Mouse (Mus musculus) CH12.LX (cell line): Measurements from ENCODE around the gene Nenf. TPM values are rescaled to one million over a fixed set of nuclear protein-coding genes. Genes with fewer than 3 reads are reported as not detected.
A peak's percentile ranks its signal among the peaks of the same experiment; 100 is the strongest.

Source experiments
- DNase-seq: peaks from one replicate; pipeline ENCODE4 v3.0.0-alpha.2; 2013; ENCODE audit errors: extremely low read depth
- H3K27ac ChIP-seq: 2 replicates; pipeline ENCODE4 v1.5.1; 2012; ENCODE audit warnings: low read depth, mild to moderate bottlenecking, control low read depth, moderate library complexity; ENCODE audit not compliant: insufficient read depth
- H3K27me3 ChIP-seq: replicated peaks from 2 replicates; pipeline ENCODE3; 2012; ENCODE audit warnings: inconsistent platforms
- H3K36me3 ChIP-seq, 2 experiments: replicated peaks in 1 of 2; 2 replicates each; pipeline versions ENCODE3 to v1.6.1; 2012; ENCODE audit warnings: inconsistent platforms in 1 of 2, low read length in 1 of 2, mild to moderate bottlenecking in 1 of 2, mixed read lengths in 1 of 2, moderate library complexity in 1 of 2; ENCODE audit not compliant: control insufficient read depth in 1 of 2, insufficient read depth in 1 of 2
- H3K4me1 ChIP-seq, 2 experiments: 2 replicates each; pipeline ENCODE4 v1.6.1; 2012; ENCODE audit warnings: inconsistent platforms in 1 of 2, moderate library complexity in 1 of 2; ENCODE audit not compliant: insufficient read depth in 2 of 2, control insufficient read depth in 1 of 2
- H3K4me2 ChIP-seq: 2 replicates; pipeline ENCODE4 v1.6.1; 2012; ENCODE audit warnings: low read depth, mild to moderate bottlenecking, control low read depth; ENCODE audit not compliant: poor library complexity, insufficient read depth, severe bottlenecking
- H3K4me3 ChIP-seq, 3 experiments: fragments of 150-350 bp in 1 of 3; sonication (generic) in 1 of 3; replicated peaks in 1 of 3; 2 replicates each; pipeline versions ENCODE3 to v1.5.1; 2011 to 2012; ENCODE audit warnings: low read depth in 2 of 3, low read length in 2 of 3, mild to moderate bottlenecking in 2 of 3, moderate library complexity in 2 of 3, control low read depth in 1 of 3, improper control_type of control experiment in 1 of 3, inconsistent platforms in 1 of 3, mixed read lengths in 1 of 3; ENCODE audit not compliant: poor library complexity in 1 of 3
- H3K79me2 ChIP-seq: replicated peaks from 2 replicates; pipeline ENCODE4 v1.6.1; 2012; ENCODE audit warnings: mild to moderate bottlenecking, moderate library complexity; ENCODE audit not compliant: control insufficient read depth, poor library complexity, insufficient read depth, severe bottlenecking; ENCODE audit errors: extremely low read depth
- H3K9ac ChIP-seq: 2 replicates; pipeline ENCODE4 v1.6.1; 2012; ENCODE audit warnings: low read depth, mild to moderate bottlenecking, control low read depth, moderate library complexity; ENCODE audit not compliant: insufficient read depth
- H3K9me3 ChIP-seq: replicated peaks from 2 replicates; pipeline ENCODE3; 2012; ENCODE audit warnings: low read length, inconsistent platforms, mixed read lengths
- BHLHE40 ChIP-seq: IDR thresholded peaks from 2 replicates; pipeline ENCODE4 v1.6.1; 2011; ENCODE audit warnings: mild to moderate bottlenecking, low read depth, low read length, improper control_type of control experiment
- EP300 ChIP-seq: IDR thresholded peaks from 2 replicates; pipeline ENCODE4 v1.6.1; 2011; ENCODE audit warnings: low read length, improper control_type of control experiment
- ETS1 ChIP-seq: conservative IDR thresholded peaks from 2 replicates; pipeline ENCODE4 v1.6.1; 2012; ENCODE audit warnings: low read depth, mild to moderate bottlenecking, inconsistent platforms, low read length, improper control_type of control experiment, moderate library complexity
- GABPA ChIP-seq: IDR thresholded peaks from 2 replicates; pipeline ENCODE4 v1.6.1; 2012; ENCODE audit warnings: low read depth, low read length, improper control_type of control experiment, inconsistent platforms; ENCODE audit not compliant: insufficient replicate concordance
- HCFC1 ChIP-seq: IDR thresholded peaks from 2 replicates; pipeline ENCODE4 v1.6.1; 2012; ENCODE audit warnings: low read depth, mild to moderate bottlenecking, inconsistent platforms, low read length, improper control_type of control experiment
- IRF4 ChIP-seq: IDR thresholded peaks from 2 replicates; pipeline ENCODE4 v1.6.1; 2014; ENCODE audit warnings: low read depth, mild to moderate bottlenecking, inconsistent platforms, low read length, improper control_type of control experiment
- JUN ChIP-seq: IDR thresholded peaks from 2 replicates; pipeline ENCODE4 v1.6.1; 2011; ENCODE audit warnings: low read depth, mild to moderate bottlenecking, low read length, improper control_type of control experiment, moderate library complexity; ENCODE audit not compliant: insufficient read depth
- JUND ChIP-seq: conservative IDR thresholded peaks from 2 replicates; pipeline ENCODE4 v1.6.1; 2011; ENCODE audit warnings: low read depth, low read length, improper control_type of control experiment
- MAFK ChIP-seq: IDR thresholded peaks from 2 replicates; pipeline ENCODE4 v1.6.1; 2011; ENCODE audit warnings: low read length, improper control_type of control experiment; ENCODE audit not compliant: insufficient replicate concordance
- MAZ ChIP-seq: IDR thresholded peaks from 2 replicates; pipeline ENCODE4 v1.6.1; 2012; ENCODE audit warnings: low read depth, mild to moderate bottlenecking, inconsistent platforms, low read length, improper control_type of control experiment, moderate library complexity
- MYC ChIP-seq: IDR thresholded peaks from 2 replicates; pipeline ENCODE4 v1.6.1; 2011; ENCODE audit warnings: low read depth, mild to moderate bottlenecking, improper control_type of control experiment, low read length
- POLR2AphosphoS2 ChIP-seq: IDR thresholded peaks from 2 replicates; pipeline ENCODE4 v1.6.1; 2011; ENCODE audit warnings: low read depth, low read length, improper control_type of control experiment
- TBP ChIP-seq: conservative IDR thresholded peaks from 2 replicates; pipeline ENCODE4 v1.6.1; 2011; ENCODE audit warnings: low read depth, low read length, improper control_type of control experiment
- TCF12 ChIP-seq: IDR thresholded peaks from 2 replicates; pipeline ENCODE4 v1.6.1; 2014; ENCODE audit warnings: low read depth, mild to moderate bottlenecking, inconsistent platforms, low read length, improper control_type of control experiment
- UBTF ChIP-seq: IDR thresholded peaks from 2 replicates; pipeline ENCODE4 v1.6.1; 2012; ENCODE audit warnings: low read depth, mild to moderate bottlenecking, inconsistent platforms, low read length, improper control_type of control experiment, moderate library complexity
- USF1 ChIP-seq: IDR thresholded peaks from 2 replicates; pipeline ENCODE4 v1.6.1; 2014; ENCODE audit warnings: low read depth, mild to moderate bottlenecking, inconsistent platforms, low read length, improper control_type of control experiment
- ZKSCAN1 ChIP-seq: IDR thresholded peaks from 2 replicates; pipeline ENCODE4 v1.6.1; 2012; ENCODE audit warnings: low read depth, inconsistent platforms, low read length, improper control_type of control experiment, borderline replicate concordance
- ZMIZ1 ChIP-seq: IDR thresholded peaks from 2 replicates; pipeline ENCODE4 v1.6.1; 2012; ENCODE audit warnings: low read depth, mild to moderate bottlenecking, inconsistent platforms, low read length, improper control_type of control experiment
- dilution Hi-C: fragments of 300-500 bp; cut with MboI; formaldehyde crosslinking; loops from 2 replicates; pipeline ENCODE4 v1.14.3; 2020; ENCODE audit warnings: low sequenced_read_pairs; ENCODE audit not compliant: extremely low pct_unique_long_range_greater_than_20kb, extremely low pct_ligation_motif_present
- in situ Hi-C: fragments of 300-500 bp; cut with MboI; formaldehyde crosslinking; loops from 3 replicates; pipeline ENCODE4 v1.14.3; 2019; ENCODE audit warnings: low sequenced_read_pairs, low pct_ligation_motif_present, low pct_unique_long_range_greater_than_20kb, mixed read lengths
- polyA plus RNA-seq: library from polyadenylated mRNA; unstranded; fragments of >175 nt; gene quantifications from 2 replicates; pipeline ENCODE4 v1.2.1, GENCODE M21; 2012; ENCODE audit warnings: low read depth; ENCODE audit not compliant: insufficient read length
- total RNA-seq, 2 experiments: library from RNA; depleted of rRNA; stranded (reverse); fragments of 300-350 nt in 1 of 2; fragments of >200 nt in 1 of 2; gene quantifications; 2 replicates each; pipeline ENCODE4 v1.2.3; 2012 to 2014

The Nenf gene
- total and polyA plus RNA-seq, 3 experiments, result 28.8 to 86.7 (median 43.8) TPM

- H3K27ac ChIP-seq, result no peak overlapping the region
- H3K9me3 ChIP-seq, result peaks cover 15% of the 10 kb centered on the region
- peak overlapping the region; percentile 48 for H3K4me2 ChIP-seq
- dilution Hi-C loops (no loop called here), in situ Hi-C loops (no loop called here)
- H3K27me3 ChIP-seq, result no peaks in the 10 kb centered on the region
- H3K4me3 ChIP-seq, result no peak overlapping the region
- H3K79me2 ChIP-seq, result no peaks in the 10 kb centered on the region
- H3K9ac ChIP-seq, result peak overlapping the region; percentile 18
- no peak for DNase-seq
- no peaks in the 10 kb centered on the region for H3K36me3 ChIP-seq
- TF ChIP-seq IRF4 (peak; percentile 78), JUND (peak; percentile 65; the same call in 1 of the 2 replicates), EP300 (peak; percentile 82), BHLHE40 (peak; percentile 27; the same call in 1 of the 2 replicates), ETS1 (no peak), ZKSCAN1 (no peak), POLR2AphosphoS2 (no peak), TCF12 (peak; percentile 67), JUN (0 out of 2 replicates have a peak, but pooled peaks have one; percentile 7)
- H3K4me1 ChIP-seq, result peaks cover 17 to 33% of the 10 kb centered on the region in 2 experiments
These were observed 50.8 kb downstream of the Nenf start for GRCm38 (mm10) chr1:191267162-191267561.

- Histone ChIP-seq H3K4me2 (no peak overlapping the region), H3K27ac (no peak overlapping the region), H3K4me3 (no peak overlapping the region), H3K9me3 (no peaks in the 10 kb centered on the region), H3K27me3 (no peaks in the 10 kb centered on the region), H3K36me3 (no peaks in the 10 kb centered on the region), H3K79me2 (no peaks in the 10 kb centered on the region), H3K9ac (no peak overlapping the region), H3K4me1 (peaks cover 26 to 43% of the 10 kb centered on the region in 2 experiments)
- in situ Hi-C loops (no loop called here), dilution Hi-C loops (no loop called here)
- TF ChIP-seq MYC (no peak), HCFC1 (no peak), MAZ (no peak), ETS1 (no peak), USF1 (no peak), MAFK (no peak)
- DNase-seq, result no peak
These were observed 54.5 kb downstream of the Nenf start for GRCm38 (mm10) chr1:191263471-191263870.

DNA sequence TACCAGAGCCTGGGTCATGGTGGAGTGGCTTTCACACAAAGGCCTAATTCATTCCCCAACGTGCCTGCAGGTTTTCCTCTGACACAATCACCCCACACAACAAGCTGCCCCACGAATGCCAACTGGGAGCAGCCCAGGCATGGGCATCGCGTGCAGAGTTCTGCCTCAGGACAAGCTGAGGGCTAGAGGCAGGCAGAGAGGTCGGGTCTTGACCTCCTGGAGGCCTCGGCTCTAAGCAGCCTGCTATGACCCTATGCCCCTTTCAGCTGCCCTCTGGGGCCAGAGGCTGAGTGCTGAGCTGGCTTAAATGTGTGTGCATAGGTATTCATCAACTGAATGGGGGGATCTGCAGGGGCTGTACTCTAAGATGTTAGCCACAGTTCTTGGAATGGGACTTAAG lies 56.1 kb downstream of the Nenf start:
- Histone ChIP-seq H3K27ac (no peak overlapping the region), H3K4me3 (no peak overlapping the region), H3K4me1 (peaks cover 22 to 38% of the 10 kb centered on the region in 2 experiments), H3K9ac (no peak overlapping the region), H3K4me2 (no peak overlapping the region), H3K36me3 (no peaks in the 10 kb centered on the region), H3K79me2 (no peaks in the 10 kb centered on the region), H3K9me3 (no peaks in the 10 kb centered on the region), H3K27me3 (no peaks in the 10 kb centered on the region)
- in situ Hi-C loops, result no loop called here
- dilution Hi-C loops, result no loop called here
- TF ChIP-seq GABPA (no peak), UBTF (no peak), ZMIZ1 (no peak), ETS1 (no peak), TBP (no peak)
- DNase-seq, result no peak
